Mouse (Mus musculus): Measurements from ENCODE around the gene Pygl. TPM values are rescaled to one million over a fixed set of nuclear protein-coding genes. Genes with fewer than 3 reads are reported as not detected.

Gene Pygl
- 21.6 and 27.6 TPM in 2 replicates for polyA plus RNA-seq (2012; ENCODE audit: low replicate concordance)

GRCm38 (mm10) chr12:70231294-70231693 is at the start of gene Pygl:
TSS of gene Pygl (minus strand) at chr12:70231488.

GRCm38 (mm10) chr12:70153842-70154241 is 77.4 kb downstream of the Pygl start, which contains the start of gene Abhd12b:
TSS of gene Abhd12b (plus strand) at chr12:70154142.

Other genes starting within 250 kb of the Pygl start
- gene Sav1, start 244.5 kb downstream of the Pygl start, polyA plus RNA-seq (2012; ENCODE audit: low replicate concordance) = 10.8 and 18.8 TPM in 2 replicates
- 21.2 and 34.6 TPM in 2 replicates for gene Nin, start 117.8 kb downstream of the Pygl start, polyA plus RNA-seq (2012; ENCODE audit: low replicate concordance)
- not detected in 2 replicates for gene Abhd12b, start 77.3 kb downstream of the Pygl start, polyA plus RNA-seq (2012; ENCODE audit: low replicate concordance)
- gene Trim9, start 116.1 kb upstream of the Pygl start, polyA plus RNA-seq (2012; ENCODE audit: low replicate concordance) = 0.04 and 0.10 TPM in 2 replicates
- gene Tmx1, start 221.6 kb upstream of the Pygl start, polyA plus RNA-seq (2012; ENCODE audit: low replicate concordance) = 4.4 and 10.5 TPM in 2 replicates